Mouse (Mus musculus): ENCODE data around the gene P4ha1.

Gene P4ha1

GRCm38 (mm10) chr10:59419516-59419915, 96.4 kb downstream of the P4ha1 start:
- Histone ChIP-seq H3K36me3 (ENCODE audit: control insufficient read depth, insufficient read depth, low read length, poor library complexity, severe bottlenecking) (no peaks in the 10 kb centered on the region), H3K27me3 (ENCODE audit: control insufficient read depth, insufficient read depth, low read length, poor library complexity, severe bottlenecking) (no peaks in the 10 kb centered on the region)
- no peak for DNase-seq (ENCODE audit: low read depth, low spot score)
